Mouse (Mus musculus) midbrain, embryonic 15.5 days (tissue): ENCODE measurements around the gene Sccpdh. TPM values are rescaled to one million over a fixed set of nuclear protein-coding genes. Genes with fewer than 3 reads are reported as not detected.
"Not testable (repeated sequence)": the region's sequence is repeated elsewhere in the genome, so short reads cannot be mapped to it uniquely, and the experiment has no call there.

Experiments
- ATAC-seq: fragments of 200-750 bp; cut with Nextera tagmentation; replicated peaks from 2 replicates; pipeline ENCODE4 v1.8.0; 2017; ENCODE audit warnings: moderate TSS enrichment
- H3K27ac ChIP-seq: fragments of 300-500 bp; sonication (generic); 2 replicates; pipeline ENCODE4 v1.5.1; 2015; ENCODE audit warnings: mild to moderate bottlenecking, inconsistent platforms
- H3K27me3 ChIP-seq: fragments of 300-500 bp; sonication (generic); replicated peaks from 2 replicates; pipeline ENCODE4 v1.6.1; 2015; ENCODE audit warnings: inconsistent platforms
- H3K36me3 ChIP-seq: fragments of 300-500 bp; sonication (generic); replicated peaks from 2 replicates; pipeline ENCODE4 v1.6.1; 2015; ENCODE audit warnings: inconsistent platforms
- H3K4me1 ChIP-seq: fragments of 300-500 bp; sonication (generic); 2 replicates; pipeline ENCODE4 v1.6.1; 2015; ENCODE audit warnings: inconsistent platforms
- H3K4me2 ChIP-seq: fragments of 300-500 bp; sonication (generic); 2 replicates; pipeline ENCODE4 v1.6.1; 2015; ENCODE audit warnings: inconsistent platforms, mild to moderate bottlenecking, moderate library complexity
- H3K4me3 ChIP-seq: fragments of 300-500 bp; sonication (generic); 2 replicates; pipeline ENCODE4 v1.5.1; 2015; ENCODE audit warnings: mild to moderate bottlenecking, inconsistent platforms
- H3K9ac ChIP-seq: fragments of 300-500 bp; sonication (generic); 2 replicates; pipeline ENCODE4 v1.6.1; 2015; ENCODE audit warnings: mild to moderate bottlenecking, inconsistent platforms
- H3K9me3 ChIP-seq: fragments of 300-500 bp; sonication (generic); 2 replicates; pipeline ENCODE4 v1.6.1; 2016; ENCODE audit warnings: inconsistent platforms
- WGBS: fragments of 180-500 bp; shearing (Covaris S2); methylation state at CpG from one replicate; pipeline ENCODE4 v1.1.7; 2015; ENCODE audit warnings: mixed read lengths; 5-methylcytosine and 5-hydroxymethylcytosine counted together
- polyA plus RNA-seq: library from polyadenylated mRNA; unstranded; fragments of >200 nt; fragmentation: Nextera tagmentation; extraction: Ambion mirVana; gene quantifications from 2 replicates; pipeline ENCODE4 v1.2.1, GENCODE M21; 2015

Gene Sccpdh
- polyA plus RNA-seq, 1 experiment from 2014 or later = 154 TPM

GRCm38 (mm10) chr1:179645101-179645979 lies 22.7 kb upstream of the Sccpdh start:
- ATAC-seq = peak; percentile 37
- no peaks in the 10 kb centered on the region for H3K9me3 ChIP-seq
- no peaks in the 10 kb centered on the region for H3K36me3 ChIP-seq
- WGBS = 68% methylated on average over 13 of the region's 13 CpGs
- H3K9ac ChIP-seq = peak overlapping the region; percentile 35
- peaks cover 6% of the 10 kb centered on the region for H3K4me1 ChIP-seq
- H3K27ac ChIP-seq = no peak overlapping the region
- H3K4me2 ChIP-seq = peak overlapping the region; percentile 43
- peak overlapping the region; percentile 29 for H3K4me3 ChIP-seq
- H3K27me3 ChIP-seq = no peaks in the 10 kb centered on the region

DNA sequence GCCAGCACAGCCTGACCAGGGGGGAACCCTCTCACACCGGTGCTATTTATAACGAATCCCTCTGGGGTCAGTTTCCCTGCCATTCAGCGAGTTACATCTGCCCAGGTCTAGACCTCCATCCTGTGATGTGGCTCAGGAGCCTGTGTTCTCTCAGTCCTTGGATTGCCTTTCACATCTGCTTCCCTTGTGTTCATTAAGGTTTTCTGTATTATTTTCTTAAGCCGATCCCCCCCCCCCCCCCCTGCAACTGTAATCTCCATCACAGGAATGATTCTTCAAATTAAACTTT lies 22.1 kb upstream of the Sccpdh start:
- no peak for ATAC-seq
- Histone ChIP-seq H3K9me3 (no peaks in the 10 kb centered on the region), H3K27ac (no peak overlapping the region), H3K9ac (peak overlapping the region; percentile 35), H3K4me1 (peaks cover 6% of the 10 kb centered on the region), H3K27me3 (no peaks in the 10 kb centered on the region), H3K4me3 (peak overlapping the region; percentile 29), H3K4me2 (peak overlapping the region; percentile 43), H3K36me3 (no peaks in the 10 kb centered on the region)
- 16% methylated on average over 4 of the region's 4 CpGs for WGBS

DNA sequence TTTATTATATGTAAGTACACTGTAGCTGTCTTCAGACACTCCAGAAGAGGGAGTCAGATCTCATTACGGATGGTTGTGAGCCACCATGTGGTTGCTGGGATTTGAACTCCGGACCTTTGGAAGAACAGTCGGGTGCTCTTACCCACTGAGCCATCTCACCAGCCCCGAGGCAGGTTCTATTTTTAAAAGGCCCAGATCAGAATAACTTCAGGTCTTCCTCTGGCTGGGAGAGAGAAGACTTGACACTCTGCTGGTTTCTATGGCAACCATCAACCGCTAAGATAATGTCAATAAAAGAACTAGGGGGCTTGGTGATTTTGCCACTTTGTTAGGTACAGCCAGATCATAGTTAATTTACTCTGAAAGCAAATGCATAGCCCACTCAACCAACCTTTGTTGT lies 19.3 kb upstream of the Sccpdh start:
- H3K27me3 ChIP-seq, H3K36me3 ChIP-seq, H3K9me3 ChIP-seq, H3K4me2 ChIP-seq, H3K4me3 ChIP-seq, H3K4me1 ChIP-seq, H3K9ac ChIP-seq, H3K27ac ChIP-seq: not testable (repeated sequence)
- peak; percentile 63 for ATAC-seq
- 66% methylated on average over 4 of the region's 5 CpGs for WGBS

- Histone ChIP-seq H3K9me3 (no peaks in the 10 kb centered on the region), H3K27me3 (no peaks in the 10 kb centered on the region), H3K27ac (no peak overlapping the region), H3K4me3 (no peak overlapping the region), H3K4me2 (no peak overlapping the region), H3K4me1 (peaks cover 4% of the 10 kb centered on the region), H3K36me3 (no peaks in the 10 kb centered on the region), H3K9ac (no peak overlapping the region)
- no peak for ATAC-seq
- 63% methylated on average over 3 of the region's 3 CpGs for WGBS
These were observed 18.7 kb upstream of the Sccpdh start for GRCm38 (mm10) chr1:179649324-179649723.

DNA sequence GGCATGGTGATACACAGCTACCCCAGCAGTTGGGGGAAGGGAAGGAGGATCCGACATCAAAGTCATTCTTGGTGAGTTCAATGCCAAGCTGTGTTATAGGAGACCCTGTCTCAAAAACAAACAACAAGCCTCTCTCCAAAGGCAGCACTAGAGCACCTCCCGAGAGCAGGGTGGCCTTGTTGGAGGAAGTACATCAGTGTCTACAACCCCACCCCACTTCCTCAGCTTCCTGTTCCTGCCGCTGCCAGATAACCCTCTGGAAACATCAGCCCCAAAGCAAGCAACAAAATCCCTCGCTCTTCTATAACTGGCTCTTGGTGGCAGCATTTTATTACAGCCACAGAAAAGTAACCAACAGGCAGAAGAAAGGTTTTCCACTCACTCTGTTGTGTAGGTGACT lies 17.7 kb upstream of the Sccpdh start:
- Histone ChIP-seq H3K9ac (no peak overlapping the region), H3K27me3 (no peaks in the 10 kb centered on the region), H3K4me3 (no peak overlapping the region), H3K36me3 (no peaks in the 10 kb centered on the region), H3K4me1 (peaks cover 4% of the 10 kb centered on the region), H3K27ac (no peak overlapping the region), H3K9me3 (no peaks in the 10 kb centered on the region), H3K4me2 (no peak overlapping the region)
- ATAC-seq = no peak
- 82% methylated on average over 4 of the region's 4 CpGs for WGBS

DNA sequence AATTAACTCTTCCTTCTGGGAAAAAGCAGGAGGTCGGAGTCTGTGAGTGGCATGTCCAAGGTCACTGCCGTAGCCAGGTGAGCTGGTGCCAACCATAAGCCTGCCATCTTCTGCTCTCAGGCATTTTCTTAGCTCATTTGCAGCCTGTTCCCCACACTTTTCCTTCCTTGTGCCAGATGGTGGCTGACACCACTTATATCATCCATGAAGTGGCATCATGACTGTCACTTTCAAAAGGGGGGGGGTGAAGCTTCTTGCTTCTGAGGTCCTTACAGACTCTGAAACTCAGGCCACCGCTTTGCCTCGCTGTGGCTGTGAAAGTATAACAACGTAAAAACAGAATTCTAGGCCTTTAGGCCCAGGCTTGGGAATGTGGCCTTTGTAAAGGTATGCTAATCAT lies 16.8 kb upstream of the Sccpdh start:
- ATAC-seq = no peak
- Histone ChIP-seq H3K36me3 (no peaks in the 10 kb centered on the region), H3K9ac (no peak overlapping the region), H3K9me3 (no peaks in the 10 kb centered on the region), H3K4me1 (no peaks in the 10 kb centered on the region), H3K27me3 (no peaks in the 10 kb centered on the region), H3K4me3 (no peak overlapping the region), H3K27ac (no peak overlapping the region), H3K4me2 (no peak overlapping the region)
- 84% methylated on average over 5 of the region's 5 CpGs for WGBS

DNA sequence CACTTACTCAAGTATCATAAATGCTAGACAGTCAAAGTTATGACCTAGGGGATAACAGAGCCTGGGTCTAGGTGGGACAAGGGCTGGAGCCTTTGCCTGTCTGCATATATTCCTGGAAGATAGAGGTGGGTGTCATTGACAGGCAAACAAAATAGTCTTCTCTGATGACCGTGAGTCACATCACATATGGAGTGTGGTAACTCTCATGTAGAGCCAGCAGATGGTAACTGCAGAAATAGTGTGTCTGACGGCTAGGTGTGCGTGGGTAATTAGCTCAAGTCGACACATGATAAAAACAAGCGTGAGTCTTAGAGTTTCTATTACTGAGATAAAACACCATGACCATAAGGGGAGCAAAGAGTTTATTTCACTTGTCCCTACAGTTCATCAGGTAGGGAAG lies 4.9 kb upstream of the Sccpdh start:
- 88% methylated on average over 5 of the region's 5 CpGs for WGBS

GRCm38 (mm10) chr1:179664309-179664930 lies 3.6 kb upstream of the Sccpdh start:
- H3K9me3 ChIP-seq = no peaks in the 10 kb centered on the region
- H3K36me3 ChIP-seq = no peaks in the 10 kb centered on the region
- H3K4me3 ChIP-seq = no peak overlapping the region
- peaks cover 14% of the 10 kb centered on the region for H3K4me1 ChIP-seq
- H3K9ac ChIP-seq = no peak overlapping the region
- no peak for ATAC-seq
- H3K4me2 ChIP-seq = no peak overlapping the region
- 41% methylated on average over 4 of the region's 4 CpGs for WGBS
- no peaks in the 10 kb centered on the region for H3K27me3 ChIP-seq
- no peak overlapping the region for H3K27ac ChIP-seq

More for the DNA sequence above, 4.9 kb upstream of the Sccpdh start:
- Histone ChIP-seq H3K4me1 (peaks cover 8% of the 10 kb centered on the region), H3K4me3 (no peak overlapping the region), H3K27ac (no peak overlapping the region), H3K9ac (no peak overlapping the region), H3K9me3 (no peaks in the 10 kb centered on the region), H3K36me3 (no peaks in the 10 kb centered on the region), H3K4me2 (no peak overlapping the region), H3K27me3 (no peaks in the 10 kb centered on the region)
- no peak for ATAC-seq

DNA sequence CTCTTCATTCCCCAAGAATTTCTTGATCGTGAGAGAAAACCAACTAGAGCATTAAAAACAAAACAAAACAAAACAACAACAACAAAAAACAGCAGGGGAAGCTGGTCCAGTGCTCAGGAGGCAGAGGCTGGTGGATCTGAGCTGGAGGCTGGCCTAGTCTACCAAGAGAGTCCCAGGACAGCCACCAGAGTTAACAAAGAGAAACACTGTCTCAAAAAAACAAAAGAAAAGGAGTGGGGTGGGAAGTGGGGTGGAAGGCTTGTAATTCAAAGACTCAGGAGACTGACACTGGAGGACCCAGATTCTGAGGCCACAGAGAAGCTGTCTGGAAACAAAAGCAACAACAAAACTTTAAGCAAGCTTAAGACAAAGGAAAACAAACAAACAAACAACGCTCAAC lies 1.0 kb upstream of the Sccpdh start:
- Histone ChIP-seq H3K27ac (no peak overlapping the region), H3K4me1 (peaks cover 19% of the 10 kb centered on the region), H3K36me3 (no peaks in the 10 kb centered on the region), H3K27me3 (no peaks in the 10 kb centered on the region), H3K4me2 (peak overlapping the region; percentile 67), H3K4me3 (peak overlapping the region; percentile 70; the same call in 1 of the 2 replicates), H3K9me3 (no peaks in the 10 kb centered on the region), H3K9ac (no peak overlapping the region)
- no peak for ATAC-seq
- WGBS = 44% methylated on average over 2 of the region's 2 CpGs

DNA sequence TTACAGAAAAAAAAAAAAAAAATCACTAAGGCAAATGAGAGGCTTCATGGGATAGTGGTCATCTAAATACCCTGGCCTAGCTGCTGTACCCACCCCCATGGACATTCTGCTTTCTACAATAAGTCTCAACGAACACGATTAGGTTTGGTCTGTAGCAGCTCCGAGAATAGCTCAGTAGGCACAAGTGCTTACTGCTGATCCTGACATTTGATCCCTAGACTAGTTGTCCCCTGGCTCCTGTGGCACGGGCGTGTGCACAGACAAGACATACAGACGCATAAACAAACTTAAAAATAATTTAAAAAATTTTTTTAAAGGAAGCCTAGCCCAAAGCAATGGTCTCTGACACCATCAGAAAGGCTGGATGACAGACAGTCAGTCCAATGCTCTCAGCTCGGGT lies 560 bp upstream of the Sccpdh start:
- H3K27me3 ChIP-seq = no peaks in the 10 kb centered on the region
- no peaks in the 10 kb centered on the region for H3K36me3 ChIP-seq
- peak overlapping the region; percentile 70 for H3K4me3 ChIP-seq
- H3K9ac ChIP-seq = peak overlapping the region; percentile 83
- ATAC-seq = peak; percentile 32
- peaks cover 19% of the 10 kb centered on the region for H3K4me1 ChIP-seq
- no peaks in the 10 kb centered on the region for H3K9me3 ChIP-seq
- H3K27ac ChIP-seq = peak overlapping the region; percentile 90
- peak overlapping the region; percentile 67 for H3K4me2 ChIP-seq
- WGBS = 2% methylated on average over 7 of the region's 7 CpGs

- Histone ChIP-seq H3K9ac (peak overlapping the region; percentile 83), H3K4me3 (peak overlapping the region; percentile 70), H3K4me1 (peaks cover 19% of the 10 kb centered on the region), H3K4me2 (peak overlapping the region; percentile 67), H3K27me3 (no peaks in the 10 kb centered on the region), H3K27ac (peak overlapping the region; percentile 90), H3K36me3 (no peaks in the 10 kb centered on the region; the same call in 1 of the 2 replicates), H3K9me3 (no peaks in the 10 kb centered on the region)
- WGBS = 16% methylated on average over 12 of the region's 12 CpGs
- ATAC-seq = peak; percentile 40
These were observed 977 bp downstream of the Sccpdh start for GRCm38 (mm10) chr1:179668836-179669537.

DNA sequence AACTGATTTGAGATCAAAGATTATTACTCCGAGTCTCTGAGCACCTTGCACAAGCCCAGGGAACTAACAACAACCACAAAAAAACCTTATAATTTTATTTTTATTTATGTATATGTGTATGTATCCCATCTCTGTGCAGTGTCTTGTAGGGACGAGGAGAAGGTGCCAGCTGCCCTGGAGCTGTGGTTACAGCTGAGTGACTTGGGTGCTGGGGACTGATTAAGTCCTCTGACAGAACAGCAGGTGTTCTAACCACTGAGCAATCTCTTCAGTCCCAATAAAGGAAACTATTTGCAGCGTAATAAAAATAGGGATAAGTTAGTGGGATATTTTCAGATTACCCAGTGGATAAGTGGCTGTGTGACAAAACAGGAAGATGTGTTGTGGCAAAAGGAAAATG lies 6.3 kb downstream of the Sccpdh start:
- Histone ChIP-seq H3K27ac (no peak overlapping the region), H3K4me3 (no peak overlapping the region), H3K27me3 (no peaks in the 10 kb centered on the region), H3K4me1 (peaks cover 5% of the 10 kb centered on the region), H3K36me3 (peaks cover 25% of the 10 kb centered on the region), H3K4me2 (no peak overlapping the region), H3K9ac (no peak overlapping the region), H3K9me3 (no peaks in the 10 kb centered on the region)
- no peak for ATAC-seq
- 91% methylated on average over 3 of the region's 3 CpGs for WGBS
